Mouse (Mus musculus) E14TG2a.4 (cell line): ENCODE measurements around the gene Slc1a4.

Experiments used
- CTCF ChIP-seq: conservative IDR thresholded peaks from 2 replicates; pipeline ENCODE4 v1.5.1; 2014; ENCODE audit warnings: low read length
- NANOG ChIP-seq: IDR thresholded peaks from 2 replicates; pipeline ENCODE4 v1.6.1; 2014; ENCODE audit warnings: borderline replicate concordance, low read length, mixed read lengths
- POU5F1 ChIP-seq: IDR thresholded peaks from 2 replicates; pipeline ENCODE4 v1.6.1; 2014; ENCODE audit warnings: low read length, borderline replicate concordance

DNA sequence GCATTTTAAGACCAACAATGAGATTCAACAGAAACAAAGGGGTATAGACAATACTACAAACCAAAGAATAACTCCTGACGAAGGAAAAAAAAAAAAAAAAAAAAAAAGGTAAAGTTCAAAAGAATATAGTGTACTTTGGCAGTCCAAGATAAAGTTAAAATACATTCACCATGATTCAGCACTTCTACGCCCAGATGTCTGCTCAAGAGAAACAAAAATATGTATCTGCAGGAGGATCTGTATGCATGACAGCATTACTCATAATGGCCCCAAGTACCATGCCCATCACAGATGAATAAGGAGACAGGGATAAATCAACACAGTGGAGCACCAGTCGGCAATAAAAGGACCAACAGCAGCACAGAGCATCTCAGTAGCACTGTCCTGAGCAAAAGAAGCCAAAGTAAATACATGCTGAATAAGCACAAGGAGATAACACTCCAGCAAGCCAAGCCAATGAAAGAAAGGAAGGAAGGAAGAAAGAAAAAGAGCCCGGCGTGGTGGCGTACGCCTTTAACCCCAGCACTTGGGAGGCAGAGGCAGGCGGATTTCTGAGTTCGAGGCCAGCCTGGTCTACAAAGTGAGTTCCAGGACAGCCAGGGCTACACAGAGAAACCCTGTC, 7.3 kb downstream of the Slc1a4 start:
- TF ChIP-seq CTCF (no peak), NANOG (no peak), POU5F1 (no peak)
